Mouse (Mus musculus): ENCODE results near the gene Dzip1. TPM values are rescaled to one million over a fixed set of nuclear protein-coding genes. Genes with fewer than 3 reads are reported as not detected.

The Dzip1 gene
- polyA plus RNA-seq, 1 experiment from 2014 or later, result 19.1 TPM

GRCm38 (mm10) chr14:118864905-118865304 lies 60.4 kb downstream of the Dzip1 start:
- no peak for ATAC-seq (ENCODE audit: insufficient number of reproducible peaks, low FRiP score, low TSS enrichment, low read depth)
- Histone ChIP-seq H3K4me3 (no peak overlapping the region), H3K9ac (no peak overlapping the region), H3K4me2 (no peak overlapping the region), H3K27me3 (no peaks in the 10 kb centered on the region), H3K27ac (no peak overlapping the region), H3K36me3 (no peaks in the 10 kb centered on the region), H3K9me3 (no peaks in the 10 kb centered on the region), H3K4me1 (peaks cover 15% of the 10 kb centered on the region; the same call in 1 of the 2 replicates)
- WGBS, result 28% methylated on average over 4 of the region's 4 CpGs

GRCm38 (mm10) chr14:118862253-118862652 lies 63.0 kb downstream of the Dzip1 start:
- no peaks in the 10 kb centered on the region for H3K9me3 ChIP-seq
- H3K4me1 ChIP-seq, result 0 out of 2 replicates have a peak, but pooled peaks cover 7% of the 10 kb centered on the region
- H3K27me3 ChIP-seq, result no peaks in the 10 kb centered on the region
- 43% methylated on average over 7 of the region's 7 CpGs for WGBS
- no peak overlapping the region for H3K4me2 ChIP-seq
- H3K9ac ChIP-seq, result no peak overlapping the region
- H3K4me3 ChIP-seq, result no peak overlapping the region
- H3K36me3 ChIP-seq, result no peaks in the 10 kb centered on the region
- H3K27ac ChIP-seq, result no peak overlapping the region
- no peak for ATAC-seq (ENCODE audit: insufficient number of reproducible peaks, low FRiP score, low TSS enrichment, low read depth)

DNA sequence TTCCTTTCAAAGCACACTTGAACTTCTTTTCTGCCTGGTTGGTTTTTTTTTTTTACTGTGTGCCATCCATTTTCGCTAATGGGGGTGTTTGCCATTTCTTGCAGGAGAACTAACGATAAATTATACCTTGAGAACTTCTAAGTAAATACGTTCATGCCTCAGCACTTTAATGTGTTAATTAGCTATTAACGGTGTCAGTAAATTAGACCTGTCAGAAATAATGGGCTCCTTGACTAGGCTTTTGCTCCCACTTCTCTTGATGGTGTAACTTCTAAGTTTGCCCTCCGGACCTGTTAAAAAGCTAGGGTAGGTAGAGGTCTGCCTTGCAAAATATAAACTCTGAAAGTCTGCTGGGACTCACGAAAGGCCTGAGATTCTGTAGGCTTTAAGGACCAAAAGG lies 66.9 kb downstream of the Dzip1 start:
- Histone ChIP-seq H3K27me3 (peaks cover 19% of the 10 kb centered on the region), H3K36me3 (no peaks in the 10 kb centered on the region), H3K9ac (no peak overlapping the region), H3K27ac (no peak overlapping the region), H3K9me3 (no peaks in the 10 kb centered on the region), H3K4me1 (peaks cover 14% of the 10 kb centered on the region), H3K4me3 (no peak overlapping the region), H3K4me2 (no peak overlapping the region)
- no peak for ATAC-seq (ENCODE audit: insufficient number of reproducible peaks, low FRiP score, low TSS enrichment, low read depth)
- 24% methylated on average over 6 of the region's 6 CpGs for WGBS

DNA sequence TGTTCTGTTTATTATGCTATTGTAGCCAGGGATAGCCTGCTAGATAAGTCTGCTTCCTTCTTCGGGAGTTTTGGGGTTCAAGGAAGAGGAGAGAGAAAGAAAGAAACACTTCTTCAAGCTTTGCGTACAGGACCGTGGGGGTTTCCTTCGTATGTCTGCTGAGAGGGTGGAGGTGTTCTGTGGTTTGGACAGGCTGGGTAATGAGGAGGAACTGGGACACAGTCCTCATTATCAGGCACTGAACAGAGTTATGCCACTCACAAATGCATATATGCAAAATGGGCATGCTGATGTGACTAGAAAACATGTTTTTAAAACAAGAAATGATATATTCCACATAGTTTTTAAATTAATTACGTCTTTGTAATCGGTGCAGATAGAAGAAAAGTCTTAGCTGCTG lies 68.7 kb downstream of the Dzip1 start:
- H3K36me3 ChIP-seq, result no peaks in the 10 kb centered on the region
- no peak overlapping the region for H3K27ac ChIP-seq
- no peaks in the 10 kb centered on the region for H3K9me3 ChIP-seq
- peaks cover 19% of the 10 kb centered on the region for H3K27me3 ChIP-seq
- 78% methylated on average over 6 of the region's 6 CpGs for WGBS
- H3K9ac ChIP-seq, result no peak overlapping the region
- no peak overlapping the region for H3K4me3 ChIP-seq
- H3K4me1 ChIP-seq, result peaks cover 14% of the 10 kb centered on the region
- ATAC-seq (ENCODE audit: insufficient number of reproducible peaks, low FRiP score, low TSS enrichment, low read depth), result no peak
- H3K4me2 ChIP-seq, result no peak overlapping the region

GRCm38 (mm10) chr14:118855141-118855800 lies 70.0 kb downstream of the Dzip1 start:
- Histone ChIP-seq H3K4me2 (peak overlapping the region; percentile 98), H3K27me3 (peaks cover 19% of the 10 kb centered on the region), H3K36me3 (no peaks in the 10 kb centered on the region), H3K27ac (no peak overlapping the region), H3K9me3 (no peaks in the 10 kb centered on the region), H3K4me3 (peak overlapping the region; percentile 55), H3K4me1 (peaks cover 14% of the 10 kb centered on the region), H3K9ac (peak overlapping the region; percentile 37; the same call in 1 of the 2 replicates)
- ATAC-seq (ENCODE audit: insufficient number of reproducible peaks, low FRiP score, low TSS enrichment, low read depth), result no peak
- WGBS, result 1% methylated on average over 28 of the region's 28 CpGs

GRCm38 (mm10) chr14:118854371-118855114 lies 70.7 kb downstream of the Dzip1 start:
- Histone ChIP-seq H3K4me2 (peak overlapping the region; percentile 98), H3K27ac (no peak overlapping the region), H3K27me3 (peaks cover 19% of the 10 kb centered on the region), H3K9me3 (no peaks in the 10 kb centered on the region), H3K4me1 (peaks cover 14% of the 10 kb centered on the region), H3K4me3 (peak overlapping the region; percentile 55), H3K36me3 (no peaks in the 10 kb centered on the region), H3K9ac (peak overlapping the region; percentile 37)
- WGBS, result 2% methylated on average over 47 of the region's 48 CpGs
- ATAC-seq (ENCODE audit: insufficient number of reproducible peaks, low FRiP score, low TSS enrichment, low read depth), result peak; percentile 46; the same call in 1 of the 2 replicates

DNA sequence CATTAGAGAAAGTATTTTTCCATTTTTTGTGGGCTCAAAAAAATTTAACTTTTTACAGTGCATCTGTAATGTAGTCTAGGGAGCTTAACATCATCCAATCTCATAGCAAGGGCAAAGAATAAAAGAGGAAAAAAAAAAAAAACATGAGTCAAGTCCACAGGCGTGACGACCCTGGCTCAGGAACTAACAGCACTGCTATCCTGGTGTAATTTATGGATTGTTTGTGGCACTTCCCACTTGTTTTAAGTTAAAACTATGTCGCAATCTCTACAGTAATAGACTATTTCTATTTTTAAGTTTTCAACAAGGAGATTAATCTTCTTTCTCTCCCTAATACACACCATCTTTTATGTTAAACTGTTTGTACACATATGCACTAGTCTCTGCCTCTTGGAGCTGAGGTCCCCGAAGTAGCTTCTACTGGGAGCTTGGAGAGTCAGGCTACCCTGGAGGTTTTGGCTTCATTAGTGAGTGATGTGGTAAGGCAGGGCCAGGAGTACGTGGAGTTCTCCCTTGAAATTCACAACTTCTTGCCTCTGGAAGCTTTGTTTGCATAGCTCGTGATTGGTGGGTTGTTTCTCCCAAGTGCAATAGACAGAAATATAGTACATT lies 73.7 kb downstream of the Dzip1 start:
- Histone ChIP-seq H3K27ac (no peak overlapping the region), H3K9me3 (no peaks in the 10 kb centered on the region), H3K4me2 (no peak overlapping the region), H3K4me3 (no peak overlapping the region), H3K4me1 (peaks cover 14% of the 10 kb centered on the region), H3K9ac (no peak overlapping the region), H3K27me3 (peaks cover 14% of the 10 kb centered on the region), H3K36me3 (no peaks in the 10 kb centered on the region)
- ATAC-seq (ENCODE audit: insufficient number of reproducible peaks, low FRiP score, low TSS enrichment, low read depth), result no peak
- 35% methylated on average over 6 of the region's 6 CpGs for WGBS

DNA sequence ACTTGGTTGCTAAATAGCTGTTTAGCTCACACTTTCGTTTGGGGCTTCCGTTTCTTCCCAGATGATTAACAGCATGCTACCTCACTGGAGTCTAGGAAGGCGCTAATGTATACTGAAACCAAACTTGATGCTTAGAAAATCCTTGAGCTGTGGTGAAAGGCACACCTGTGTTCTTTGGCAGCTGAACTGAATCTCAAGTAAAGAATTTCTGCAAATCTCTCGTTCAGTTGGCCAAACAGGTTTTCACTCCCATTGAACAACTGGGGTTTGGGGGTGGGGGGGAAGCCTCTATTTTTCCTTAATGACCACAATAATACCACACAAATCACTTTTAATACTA lies 74.6 kb downstream of the Dzip1 start:
- Histone ChIP-seq H3K27ac (no peak overlapping the region), H3K9me3 (no peaks in the 10 kb centered on the region), H3K4me2 (no peak overlapping the region), H3K27me3 (peaks cover 9% of the 10 kb centered on the region; the same call in 1 of the 2 replicates), H3K4me3 (no peak overlapping the region), H3K4me1 (peaks cover 14% of the 10 kb centered on the region), H3K36me3 (no peaks in the 10 kb centered on the region), H3K9ac (no peak overlapping the region)
- ATAC-seq (ENCODE audit: insufficient number of reproducible peaks, low FRiP score, low TSS enrichment, low read depth), result no peak
- WGBS, result 38% methylated on average over 4 of the region's 4 CpGs

GRCm38 (mm10) chr14:118850011-118850695 lies 75.1 kb downstream of the Dzip1 start:
- Histone ChIP-seq H3K36me3 (no peaks in the 10 kb centered on the region), H3K27me3 (peaks cover 6% of the 10 kb centered on the region; the same call in 1 of the 2 replicates), H3K4me1 (peaks cover 10% of the 10 kb centered on the region), H3K27ac (no peak overlapping the region), H3K4me3 (no peak overlapping the region), H3K9me3 (no peaks in the 10 kb centered on the region), H3K9ac (no peak overlapping the region), H3K4me2 (no peak overlapping the region)
- no peak for ATAC-seq (ENCODE audit: insufficient number of reproducible peaks, low FRiP score, low TSS enrichment, low read depth)
- 73% methylated on average over 11 of the region's 11 CpGs for WGBS

DNA sequence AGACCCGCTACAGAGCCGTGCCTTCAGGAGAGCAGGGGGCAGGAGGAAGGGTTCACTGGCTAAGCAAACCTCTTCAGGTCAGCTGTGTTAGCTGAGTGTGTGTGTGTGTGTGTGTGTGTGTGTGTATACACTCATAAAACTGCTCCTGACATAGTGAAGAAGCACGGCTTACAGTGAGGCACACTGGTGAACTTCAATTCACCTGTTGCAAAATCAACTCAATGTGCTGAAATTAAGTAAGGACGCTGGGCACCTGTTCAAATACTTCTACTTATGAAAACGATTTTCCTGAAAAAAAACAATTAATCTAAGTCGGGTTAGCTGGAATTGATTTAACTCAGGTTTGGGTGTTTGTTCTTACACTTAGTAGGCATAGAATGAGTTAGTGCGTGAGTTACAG lies 77.1 kb downstream of the Dzip1 start:
- H3K9ac ChIP-seq, result no peak overlapping the region
- H3K27ac ChIP-seq, result no peak overlapping the region
- no peaks in the 10 kb centered on the region for H3K4me1 ChIP-seq
- no peak overlapping the region for H3K4me2 ChIP-seq
- H3K9me3 ChIP-seq, result no peaks in the 10 kb centered on the region
- H3K27me3 ChIP-seq, result no peaks in the 10 kb centered on the region
- ATAC-seq (ENCODE audit: insufficient number of reproducible peaks, low FRiP score, low TSS enrichment, low read depth), result no peak
- no peaks in the 10 kb centered on the region for H3K36me3 ChIP-seq
- H3K4me3 ChIP-seq, result no peak overlapping the region
- WGBS, result 59% methylated on average over 7 of the region's 7 CpGs

GRCm38 (mm10) chr14:118846834-118847233 lies 78.4 kb downstream of the Dzip1 start:
- Histone ChIP-seq H3K4me1 (no peaks in the 10 kb centered on the region), H3K27me3 (no peaks in the 10 kb centered on the region), H3K4me2 (no peak overlapping the region), H3K36me3 (no peaks in the 10 kb centered on the region), H3K9ac (no peak overlapping the region), H3K4me3 (no peak overlapping the region), H3K9me3 (no peaks in the 10 kb centered on the region), H3K27ac (no peak overlapping the region)
- no peak for ATAC-seq (ENCODE audit: insufficient number of reproducible peaks, low FRiP score, low TSS enrichment, low read depth)
- 95% methylated on average over 10 of the region's 10 CpGs for WGBS

GRCm38 (mm10) chr14:118842353-118842752 lies 82.9 kb downstream of the Dzip1 start:
- Histone ChIP-seq H3K4me3 (no peak overlapping the region), H3K9me3 (no peaks in the 10 kb centered on the region), H3K27ac (no peak overlapping the region), H3K27me3 (no peaks in the 10 kb centered on the region), H3K4me1 (no peaks in the 10 kb centered on the region), H3K9ac (no peak overlapping the region), H3K4me2 (no peak overlapping the region), H3K36me3 (no peaks in the 10 kb centered on the region)
- WGBS, result 75% methylated on average over 3 of the region's 3 CpGs
- ATAC-seq (ENCODE audit: insufficient number of reproducible peaks, low FRiP score, low TSS enrichment, low read depth), result no peak

Data from limb, embryonic 15.5 days (tissue).